Mouse (Mus musculus) frontal cortex, postnatal 10 days (tissue): ENCODE measurements around the gene Msl2.

Experiments used
- DNase-seq, 2 experiments: peaks; one replicate each; pipeline ENCODE4 v3.0.0; 2022; ENCODE audit warnings: low spot score in 2 of 2, mixed read lengths in 1 of 2

The Msl2 gene

DNA sequence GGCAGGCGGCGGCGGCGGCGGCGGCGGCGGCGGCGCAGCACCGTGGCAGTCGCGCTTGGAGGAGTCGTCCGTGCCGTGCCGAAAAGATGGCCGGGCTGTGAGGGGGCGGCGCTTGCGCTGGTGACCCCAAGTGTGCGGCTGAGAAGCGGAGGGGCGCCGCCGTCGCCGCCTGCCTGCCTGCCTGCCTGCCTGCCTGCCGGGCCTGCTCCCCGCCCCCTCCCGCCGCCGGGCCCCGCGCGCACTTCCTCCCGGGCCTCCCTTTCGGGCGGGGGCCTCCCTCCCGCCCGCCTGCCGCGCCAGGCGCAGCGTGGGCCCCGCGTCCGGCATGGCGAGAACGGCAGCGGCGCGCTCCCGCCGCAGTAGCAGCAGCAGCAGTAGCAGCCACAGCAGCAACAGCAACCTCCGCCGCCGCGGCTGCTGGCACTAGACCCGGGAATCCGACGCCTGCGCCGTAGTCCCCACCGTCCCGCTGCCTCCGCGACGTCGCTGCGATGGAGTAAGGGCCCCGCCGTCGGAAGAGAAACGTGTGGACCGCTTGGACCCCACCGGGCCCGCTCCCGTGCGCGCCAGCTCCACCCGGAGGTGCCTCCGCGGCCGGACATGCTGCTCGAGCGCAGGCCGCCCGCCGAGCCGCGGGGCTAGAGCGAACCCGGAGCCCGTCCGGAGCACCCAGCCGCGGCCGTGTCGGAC, 576 bp downstream of the Msl2 start:
- peak; percentile 81 to 85 for DNase-seq

GRCm38 (mm10) chr9:101075091-101075581, 1.2 kb downstream of the Msl2 start:
- DNase-seq, result no peak

GRCm38 (mm10) chr9:101075694-101076093, 1.8 kb downstream of the Msl2 start:
- no peak for DNase-seq

DNA sequence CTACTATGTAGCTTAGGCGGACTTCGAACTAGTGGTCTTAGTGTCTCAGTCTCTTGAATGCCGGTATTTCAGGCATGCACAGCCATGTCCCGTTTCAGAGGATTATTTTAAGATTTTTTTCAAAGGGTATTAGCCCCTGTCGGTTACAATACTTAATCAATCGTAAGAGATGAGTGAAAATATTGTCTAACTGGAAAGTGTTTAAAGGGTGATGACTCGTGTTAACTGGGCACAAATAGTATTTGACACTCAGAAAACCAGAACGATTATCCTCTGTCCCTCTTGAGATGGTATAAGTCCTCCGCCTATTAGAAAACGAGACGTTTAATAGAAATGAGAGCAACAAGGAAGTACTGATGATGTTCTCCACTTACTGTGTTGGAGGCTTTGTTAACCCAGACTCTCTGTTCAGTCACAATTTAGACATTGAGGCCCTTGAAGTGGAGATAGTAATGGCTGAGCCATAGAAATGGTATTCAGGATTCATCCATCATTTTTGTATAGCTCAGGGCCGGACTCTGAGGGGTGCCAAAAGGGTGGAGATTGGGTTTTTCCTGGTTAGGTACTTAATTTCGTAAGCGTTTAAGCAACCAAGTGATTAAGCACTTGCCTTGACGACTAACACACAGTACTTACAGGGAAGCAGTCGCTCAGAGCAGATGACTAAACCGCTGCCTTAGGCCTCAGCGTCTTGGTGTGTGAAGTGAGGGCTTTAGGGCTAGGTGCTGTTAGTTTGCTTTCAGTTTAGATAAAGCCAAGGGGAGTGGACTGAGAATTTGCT, 2.4 kb downstream of the Msl2 start:
- no peak for DNase-seq

GRCm38 (mm10) chr9:101077486-101077885, 3.6 kb downstream of the Msl2 start:
- no peak for DNase-seq

DNA sequence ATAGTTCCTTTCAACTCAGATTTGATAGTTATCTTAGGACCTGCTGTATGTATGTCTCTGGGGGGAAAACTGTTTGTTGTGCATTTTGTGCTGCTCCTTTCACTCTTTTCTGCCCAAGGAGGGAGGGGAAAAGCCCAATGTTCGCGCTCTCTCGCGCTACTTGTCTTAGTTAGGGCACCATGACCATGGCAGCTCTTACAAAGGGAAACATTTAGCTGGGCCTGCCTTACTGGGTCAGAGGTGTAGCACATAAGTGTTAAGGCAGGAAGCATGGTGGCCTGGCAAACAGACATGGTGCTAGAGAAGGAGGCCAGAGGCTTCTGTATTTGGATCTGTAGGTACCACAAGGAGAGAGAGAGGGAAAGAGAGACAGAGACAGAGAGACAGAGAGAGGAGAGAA, 4.7 kb downstream of the Msl2 start:
- no peak for DNase-seq

DNA sequence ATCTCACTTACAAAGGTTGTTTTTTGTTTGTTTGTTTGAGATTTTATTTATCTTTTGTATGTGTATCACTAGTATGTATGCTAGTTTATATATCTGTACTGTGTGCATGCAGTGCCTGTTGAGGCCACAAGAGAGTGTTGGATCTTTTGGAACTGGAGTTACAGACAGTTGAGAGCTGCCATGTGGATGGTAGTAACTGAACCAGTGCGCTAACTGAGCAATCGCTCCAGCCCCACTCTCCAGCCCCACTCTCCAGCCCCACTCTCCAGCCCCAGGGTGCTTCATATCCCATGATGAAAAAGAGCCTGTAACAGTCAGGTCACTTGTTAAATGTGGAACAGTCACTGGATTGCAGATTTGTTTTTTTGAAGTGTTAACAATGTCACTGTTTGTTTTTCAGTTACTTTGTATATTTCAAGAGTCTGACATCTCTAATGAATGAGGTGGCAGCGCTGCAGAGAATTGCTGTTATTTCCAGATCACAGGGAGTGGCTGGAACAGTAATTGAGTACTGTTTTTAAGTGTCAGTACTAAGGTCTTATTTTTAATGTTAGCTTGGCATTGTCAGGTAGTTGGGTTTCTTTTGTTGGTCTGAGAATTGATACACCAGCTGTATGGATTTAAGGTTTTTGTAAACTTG, 6.3 kb downstream of the Msl2 start:
- DNase-seq, result no peak

DNA sequence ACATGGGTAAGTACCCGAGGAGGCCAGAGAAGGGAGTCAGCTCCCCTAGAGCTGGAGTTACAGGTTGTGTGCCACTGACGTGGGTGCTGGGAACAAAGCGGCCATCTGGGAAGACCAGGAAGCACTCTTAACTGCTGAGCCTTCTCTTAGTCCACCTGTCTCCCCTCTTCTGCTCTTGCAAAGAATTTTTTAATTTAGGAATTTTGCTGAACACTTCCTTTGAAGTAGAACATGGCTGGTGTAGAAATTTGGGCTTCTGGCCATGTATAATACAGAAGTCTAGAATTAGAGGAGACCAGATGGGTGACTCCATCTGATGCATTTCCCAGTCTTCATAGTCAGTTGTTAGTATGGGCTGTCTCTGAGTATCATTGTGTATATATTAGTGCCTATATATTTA, 9.8 kb downstream of the Msl2 start:
- DNase-seq, result peak in 1 of 2 experiments; percentile 13

DNA sequence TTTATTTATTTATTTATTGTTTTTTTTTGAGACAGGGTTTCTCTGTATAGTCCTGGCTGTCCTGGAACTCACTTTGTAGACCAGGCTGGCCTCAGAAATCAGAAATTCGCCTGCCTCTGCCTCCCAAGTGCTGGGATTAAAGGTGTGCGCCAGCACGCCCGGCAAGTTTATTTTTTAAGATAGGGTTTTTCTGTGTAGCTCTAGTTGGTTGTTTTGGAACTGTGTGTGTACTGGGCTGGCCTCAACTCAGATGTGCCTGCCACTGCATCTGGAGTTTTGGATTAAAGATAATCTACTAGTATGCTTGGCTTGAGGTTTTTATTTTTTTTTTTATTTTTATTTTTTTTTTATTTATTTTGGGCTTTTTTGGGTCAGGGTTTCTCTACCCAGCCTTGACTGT, 21.5 kb downstream of the Msl2 start:
- peak in 1 of 2 experiments; percentile 1 for DNase-seq

DNA sequence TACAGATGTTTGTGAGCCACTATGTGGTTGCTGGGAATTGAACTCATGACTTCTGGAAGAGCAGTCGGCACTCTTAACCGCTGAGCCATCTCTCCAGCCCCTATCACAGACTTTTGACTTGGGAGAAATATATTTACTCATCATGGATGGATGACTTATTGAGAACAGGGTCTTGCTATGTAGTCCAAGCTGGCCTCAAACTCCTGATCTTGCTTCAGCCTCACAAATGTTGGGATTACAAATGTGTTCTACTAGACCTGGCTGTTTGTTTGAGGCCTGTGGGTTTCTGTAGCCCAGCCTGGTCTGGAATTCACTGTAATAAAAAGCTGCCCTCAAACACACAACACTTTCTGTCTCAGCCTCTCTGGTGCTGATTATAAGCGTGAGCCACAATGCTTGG, 22.6 kb downstream of the Msl2 start:
- no peak for DNase-seq

- peak in 1 of 2 experiments; percentile 1 for DNase-seq
Measured at GRCm38 (mm10) chr9:101097542-101097941, 23.6 kb downstream of the Msl2 start.

DNA sequence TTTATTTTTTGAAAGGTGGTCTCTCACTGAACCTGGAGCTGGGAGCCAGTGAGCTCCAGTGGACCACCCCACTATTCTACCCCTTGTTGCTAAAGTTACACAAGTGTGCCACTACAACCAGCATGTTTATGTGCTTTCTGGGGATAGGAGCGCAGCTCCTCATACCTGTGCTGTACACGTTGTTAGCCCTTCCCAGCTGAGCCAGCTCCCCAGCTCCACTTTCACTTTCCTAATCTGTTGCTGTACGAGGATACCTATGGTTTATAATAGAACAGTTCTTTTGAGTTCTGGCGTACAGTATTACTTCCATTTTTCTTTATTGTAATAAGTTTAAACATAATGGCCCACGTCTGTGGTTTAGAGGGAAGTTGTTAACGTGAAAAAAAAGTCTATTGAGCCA, 25.5 kb downstream of the Msl2 start:
- peak in 1 of 2 experiments; percentile 1 for DNase-seq

- no peak for DNase-seq
Measured at GRCm38 (mm10) chr9:101100163-101100562, 26.3 kb downstream of the Msl2 start.

- DNase-seq, result no peak
Measured at GRCm38 (mm10) chr9:101101547-101101946, 27.6 kb downstream of the Msl2 start.

DNA sequence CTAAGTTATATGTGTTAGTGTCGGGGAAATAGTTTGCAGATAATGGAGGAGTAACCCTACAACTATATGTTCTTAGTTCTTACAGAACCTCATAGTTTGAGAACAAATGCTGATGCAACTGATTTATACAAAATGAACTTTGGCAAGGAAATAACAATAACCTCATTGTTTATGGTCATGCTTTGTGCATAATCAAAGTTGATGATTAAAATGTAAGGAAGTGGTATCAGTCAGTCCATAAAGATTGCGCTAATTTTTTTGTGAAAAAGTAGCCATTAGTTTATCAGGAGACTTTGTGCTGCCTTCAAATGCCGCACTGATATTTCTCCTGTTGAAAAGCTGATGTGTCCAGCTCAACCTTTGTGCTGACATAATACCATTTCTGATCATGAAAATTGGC, 28.4 kb downstream of the Msl2 start:
- DNase-seq, result no peak

DNA sequence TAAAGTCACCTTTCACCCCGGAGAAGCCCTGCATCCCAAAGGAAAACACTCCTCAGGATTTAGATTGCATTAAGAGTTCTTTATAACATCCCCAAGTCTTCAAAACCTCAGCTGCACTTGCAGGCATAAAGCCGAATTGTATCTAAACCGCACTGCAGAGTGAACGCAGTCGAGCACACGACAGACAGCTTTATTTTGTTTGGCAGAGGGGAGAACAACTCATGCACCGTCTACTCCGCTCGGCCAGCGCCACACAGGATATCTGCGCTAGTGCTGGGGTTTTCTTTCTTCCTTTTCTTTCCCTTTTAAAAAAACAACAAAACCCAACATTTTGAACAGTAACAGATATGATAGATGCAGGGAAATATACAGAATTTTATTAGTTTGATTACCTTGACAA, 31.0 kb downstream of the Msl2 start:
- DNase-seq, result no peak

DNA sequence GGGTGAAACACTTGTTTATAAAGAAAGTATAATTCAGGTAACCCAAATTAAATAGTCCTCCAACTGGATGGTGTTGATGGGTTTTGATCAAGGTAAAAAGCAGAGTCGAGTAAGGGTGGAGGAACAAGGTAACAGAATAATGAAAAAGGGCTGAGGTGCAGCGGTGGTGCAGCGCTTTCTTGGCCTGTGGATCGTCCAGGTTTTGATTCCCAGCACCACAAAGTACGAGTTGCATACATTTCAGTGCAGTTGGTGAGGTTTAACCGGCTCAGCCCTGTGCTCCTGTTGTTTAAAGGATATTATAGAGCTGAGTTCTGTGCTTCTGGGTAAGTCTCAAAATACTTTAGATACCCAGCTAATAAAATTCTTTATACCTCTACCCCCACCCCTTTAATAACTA, 31.8 kb downstream of the Msl2 start:
- DNase-seq, result no peak

DNA sequence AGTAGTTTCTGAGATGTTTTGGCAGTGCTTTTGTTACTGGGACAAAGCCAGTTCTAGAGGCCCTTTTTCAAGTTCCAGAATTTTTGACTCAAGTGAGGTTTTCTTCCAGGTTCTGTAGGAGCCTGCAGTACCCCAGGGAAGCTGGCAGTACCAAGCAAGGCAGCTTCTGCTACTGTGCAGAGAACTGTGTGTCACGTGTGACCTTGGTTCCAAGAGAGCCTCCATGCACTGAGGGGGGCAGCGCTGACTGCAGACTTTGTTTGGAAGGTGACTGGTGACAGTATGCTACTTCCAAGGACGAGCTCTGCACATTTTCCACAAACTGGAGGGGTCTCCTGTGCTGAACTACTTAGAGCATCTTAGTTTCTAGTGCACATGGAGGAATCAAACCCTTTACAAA, 33.5 kb downstream of the Msl2 start:
- no peak for DNase-seq

- DNase-seq, result no peak
Measured at GRCm38 (mm10) chr9:101110013-101110412, 36.1 kb downstream of the Msl2 start.

GRCm38 (mm10) chr9:101113317-101113716, 39.4 kb downstream of the Msl2 start:
- no peak for DNase-seq

DNA sequence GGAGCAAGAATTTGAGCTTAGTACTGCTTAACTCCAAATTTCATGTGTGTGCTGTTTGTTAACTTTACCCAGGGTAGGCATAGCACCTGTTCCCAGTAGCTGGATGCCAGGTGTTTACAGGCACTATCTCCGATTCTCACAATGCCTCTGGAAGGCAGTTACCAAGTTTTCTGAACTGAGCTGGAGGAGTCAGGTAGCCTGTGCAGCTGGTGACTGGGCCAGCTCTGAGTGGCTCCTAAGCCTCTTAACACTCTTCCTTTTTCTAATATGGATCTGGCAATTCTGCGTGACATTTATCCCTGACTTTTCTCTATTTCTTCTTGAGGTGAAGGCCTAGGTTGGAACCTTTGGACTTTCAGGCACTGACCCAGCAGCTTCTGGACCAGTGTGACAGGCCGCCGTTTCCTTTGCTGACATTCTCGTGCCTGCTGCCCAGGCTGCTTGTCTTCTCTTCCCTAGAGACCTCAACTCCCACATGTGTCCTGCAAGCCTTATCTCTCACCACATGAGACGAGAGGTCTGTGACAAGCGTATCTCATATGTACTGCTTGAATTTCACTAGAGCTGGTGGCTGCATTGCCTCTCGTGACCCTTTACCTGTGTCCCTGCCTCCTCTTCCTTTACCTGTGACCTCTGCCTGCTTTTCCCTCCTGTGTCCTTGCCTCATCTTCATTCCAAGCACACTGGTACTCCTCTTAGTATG, 40.4 kb downstream of the Msl2 start:
- no peak for DNase-seq

DNA sequence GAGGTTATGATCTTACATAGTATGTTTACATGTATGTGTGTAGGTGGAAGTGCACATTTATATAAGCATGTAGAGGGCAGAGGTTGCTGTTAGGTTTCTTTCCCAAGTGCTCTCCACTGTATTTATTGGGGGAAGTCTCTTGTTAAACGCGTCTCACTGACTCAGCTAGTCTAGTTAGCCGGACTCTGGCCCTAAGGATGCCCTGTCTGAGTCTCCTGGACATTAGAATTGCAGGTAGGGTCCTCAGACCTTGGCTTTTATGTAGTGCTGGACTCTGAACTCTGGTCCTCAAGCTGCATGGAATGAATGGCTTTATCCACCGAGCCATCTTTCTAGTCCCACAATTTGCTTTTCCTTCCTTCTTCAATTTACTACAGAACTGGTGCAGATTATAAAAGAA, 69.7 kb downstream of the Msl2 start:
- DNase-seq, result no peak
